Mouse (Mus musculus) right cerebral cortex, postnatal 14 days (tissue): ENCODE measurements around the gene Arl6ip1.
"Not testable (repeated sequence)": the region's sequence is repeated elsewhere in the genome, so short reads cannot be mapped to it uniquely, and the experiment has no call there.

Experiments
- DNase-seq: peaks from one replicate; pipeline ENCODE4 v3.0.0; 2022

Gene Arl6ip1

GRCm38 (mm10) chr7:118129430-118130041, at the start of gene Arl6ip1:
Gene Arl6ip1, minus strand, starts transcription at chr7:118129662.
- peak; percentile 94 for DNase-seq

GRCm38 (mm10) chr7:118175821-118176355, 46.4 kb upstream of the Arl6ip1 start:
- DNase-seq: no peak

DNA sequence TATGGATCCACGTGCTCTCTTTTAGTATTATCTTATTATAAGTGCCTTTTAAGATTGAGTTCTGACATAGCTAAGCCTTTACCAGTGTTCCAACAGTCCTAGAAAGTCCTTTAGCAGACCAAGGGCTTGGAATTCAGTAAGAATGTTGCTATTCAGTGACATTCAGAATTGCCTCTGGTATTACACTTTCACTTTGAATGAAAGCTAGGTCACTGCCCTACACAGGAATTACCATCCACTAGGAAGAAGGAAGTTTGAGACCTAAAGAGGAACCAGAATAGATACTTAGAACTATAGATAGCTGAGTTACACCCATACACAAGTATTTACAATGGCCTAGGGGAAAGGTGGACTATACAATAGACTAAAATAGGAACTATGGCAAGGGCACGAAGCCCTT, 40.7 kb upstream of the Arl6ip1 start:
- DNase-seq: not testable (repeated sequence)

DNA sequence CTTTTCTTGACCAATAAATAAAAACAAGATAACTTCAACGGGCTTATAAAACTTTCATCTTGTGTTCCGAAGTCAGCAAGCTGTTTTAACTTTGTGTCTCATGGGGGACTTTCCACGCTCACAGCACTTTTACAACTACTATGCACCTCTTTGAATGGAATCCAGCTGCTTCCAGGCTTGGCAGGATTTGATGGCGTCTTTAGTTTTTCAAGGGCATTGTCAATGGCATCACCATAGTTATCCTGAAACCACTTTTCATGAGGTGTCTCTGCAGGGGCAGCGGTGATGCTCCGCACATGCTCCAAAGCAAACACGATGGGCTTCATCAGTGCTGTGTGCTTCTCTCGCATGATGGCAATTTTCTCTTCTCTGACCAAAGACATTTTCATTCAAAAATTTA, 33.5 kb upstream of the Arl6ip1 start:
- DNase-seq: no peak

GRCm38 (mm10) chr7:118160121-118160520, 30.7 kb upstream of the Arl6ip1 start:
- DNase-seq: peak; percentile 11

DNA sequence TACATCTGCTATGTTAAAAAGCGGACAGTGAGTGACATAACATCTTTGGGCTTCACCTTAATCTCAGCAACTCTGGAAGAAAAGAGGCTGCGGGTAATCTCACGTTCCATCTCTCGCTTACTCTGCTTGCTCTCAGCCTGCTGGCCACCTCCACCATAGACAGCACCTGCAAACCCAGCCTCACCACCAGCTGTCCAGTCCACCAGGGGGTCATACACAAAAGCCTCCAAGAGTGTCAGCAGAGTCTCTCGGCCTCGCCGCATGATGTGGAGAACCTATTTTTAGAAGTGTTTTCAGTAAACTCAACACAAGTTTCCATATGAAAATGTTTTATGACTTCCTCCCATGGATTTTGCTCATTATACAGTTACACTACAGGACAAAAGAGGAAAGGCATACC, 27.0 kb upstream of the Arl6ip1 start:
- no peak for DNase-seq

DNA sequence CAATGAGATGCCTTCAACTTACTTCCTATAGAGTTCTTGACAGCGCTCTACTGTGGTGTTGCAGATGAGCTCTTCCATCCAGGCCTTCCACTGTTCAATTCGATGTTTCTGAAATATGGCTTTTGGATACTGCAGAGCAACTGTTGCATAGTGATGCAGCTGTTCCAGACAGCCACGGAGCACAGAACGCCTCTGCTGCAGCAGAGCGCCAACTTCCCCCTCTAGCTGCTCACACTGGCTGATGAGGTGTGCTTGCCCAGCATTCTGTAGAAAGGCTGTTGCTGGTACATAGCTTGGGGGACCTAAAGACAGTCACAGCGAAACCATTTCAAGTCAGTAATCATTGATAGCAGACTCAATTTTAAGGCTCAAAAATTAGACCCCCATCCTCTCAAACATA, 24.7 kb upstream of the Arl6ip1 start:
- peak; percentile 9 for DNase-seq

DNA sequence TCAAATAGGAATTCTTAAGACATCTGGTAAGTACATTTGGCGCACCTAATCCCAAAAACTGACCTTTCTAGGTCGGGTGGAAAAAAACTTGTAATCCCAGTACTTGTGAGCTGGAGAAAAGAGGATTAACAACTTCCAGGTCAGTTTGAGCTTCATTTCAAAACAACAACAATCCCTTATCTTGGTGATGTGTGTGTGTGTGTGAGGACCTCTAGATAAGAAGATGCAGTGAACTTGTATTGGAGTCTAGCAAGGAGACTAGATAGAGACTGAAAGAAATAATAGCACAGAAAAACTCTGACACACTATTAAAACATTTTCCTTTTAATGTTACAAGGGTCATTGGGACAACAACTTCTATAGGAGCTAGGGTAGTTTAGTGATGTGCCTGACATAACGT, 14.1 kb upstream of the Arl6ip1 start:
- no peak for DNase-seq

GRCm38 (mm10) chr7:118143123-118143522, 13.7 kb upstream of the Arl6ip1 start:
- no peak for DNase-seq

GRCm38 (mm10) chr7:118141271-118141670, 11.8 kb upstream of the Arl6ip1 start:
- no peak for DNase-seq

GRCm38 (mm10) chr7:118135128-118135527, 5.7 kb upstream of the Arl6ip1 start:
- DNase-seq: no peak

DNA sequence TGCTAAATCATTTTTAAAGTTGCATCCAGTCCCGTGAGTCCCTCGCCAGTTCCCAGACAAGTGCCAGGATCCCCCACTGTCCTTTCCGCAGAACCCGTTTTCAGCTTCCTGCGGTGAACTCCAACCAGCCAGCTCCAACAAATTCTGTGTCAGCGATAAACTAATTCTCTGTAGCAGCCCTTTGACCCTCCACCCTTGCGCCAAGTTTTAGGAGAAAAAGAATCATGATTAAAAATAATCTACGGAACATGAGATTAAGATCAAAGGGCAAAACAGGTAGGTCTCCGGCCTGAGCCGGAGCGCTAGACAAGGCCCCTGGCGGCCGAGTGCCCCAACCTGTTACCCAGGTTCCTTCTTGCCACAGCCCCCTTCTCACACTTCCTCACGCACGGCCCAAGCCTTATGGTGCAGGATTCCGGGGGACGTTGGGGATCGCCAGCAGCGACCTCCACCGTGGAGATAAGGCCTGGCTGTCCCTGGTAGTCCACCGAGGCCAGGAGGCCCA, 485 bp downstream of the Arl6ip1 start:
- no peak for DNase-seq

DNA sequence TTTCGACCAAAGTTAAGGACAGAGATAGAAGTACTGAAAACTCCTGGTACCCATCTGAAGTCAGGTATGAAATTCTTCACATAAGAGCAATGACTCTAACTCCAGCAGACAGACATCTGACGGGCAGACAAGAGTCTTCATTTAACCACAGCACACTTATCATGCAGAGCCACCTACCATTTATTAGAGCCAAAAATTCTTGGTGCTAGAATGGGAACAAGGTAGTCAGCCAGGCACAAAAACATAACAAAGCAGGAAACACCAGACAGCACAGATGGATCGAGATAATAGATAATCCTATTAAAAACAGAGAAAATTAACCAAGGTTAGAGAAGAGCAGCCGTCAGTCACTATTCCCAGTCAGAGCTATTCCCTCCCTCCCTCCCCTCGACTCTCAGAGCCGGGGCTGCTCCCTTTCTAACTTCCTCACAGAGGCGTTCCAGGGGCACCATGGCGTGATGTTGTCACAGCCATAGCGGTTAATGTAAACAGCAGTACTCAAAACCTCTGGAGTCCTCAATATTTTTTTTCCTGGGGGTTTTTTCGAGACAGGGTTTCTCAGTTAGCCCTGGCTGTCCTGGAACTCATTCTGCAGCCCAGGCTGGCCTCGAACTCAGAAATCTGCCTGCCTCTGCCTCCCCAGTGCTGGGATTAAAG, 3.1 kb downstream of the Arl6ip1 start:
- no peak for DNase-seq

- no peak for DNase-seq
Observed at GRCm38 (mm10) chr7:118125736-118126135, 3.7 kb downstream of the Arl6ip1 start.

DNA sequence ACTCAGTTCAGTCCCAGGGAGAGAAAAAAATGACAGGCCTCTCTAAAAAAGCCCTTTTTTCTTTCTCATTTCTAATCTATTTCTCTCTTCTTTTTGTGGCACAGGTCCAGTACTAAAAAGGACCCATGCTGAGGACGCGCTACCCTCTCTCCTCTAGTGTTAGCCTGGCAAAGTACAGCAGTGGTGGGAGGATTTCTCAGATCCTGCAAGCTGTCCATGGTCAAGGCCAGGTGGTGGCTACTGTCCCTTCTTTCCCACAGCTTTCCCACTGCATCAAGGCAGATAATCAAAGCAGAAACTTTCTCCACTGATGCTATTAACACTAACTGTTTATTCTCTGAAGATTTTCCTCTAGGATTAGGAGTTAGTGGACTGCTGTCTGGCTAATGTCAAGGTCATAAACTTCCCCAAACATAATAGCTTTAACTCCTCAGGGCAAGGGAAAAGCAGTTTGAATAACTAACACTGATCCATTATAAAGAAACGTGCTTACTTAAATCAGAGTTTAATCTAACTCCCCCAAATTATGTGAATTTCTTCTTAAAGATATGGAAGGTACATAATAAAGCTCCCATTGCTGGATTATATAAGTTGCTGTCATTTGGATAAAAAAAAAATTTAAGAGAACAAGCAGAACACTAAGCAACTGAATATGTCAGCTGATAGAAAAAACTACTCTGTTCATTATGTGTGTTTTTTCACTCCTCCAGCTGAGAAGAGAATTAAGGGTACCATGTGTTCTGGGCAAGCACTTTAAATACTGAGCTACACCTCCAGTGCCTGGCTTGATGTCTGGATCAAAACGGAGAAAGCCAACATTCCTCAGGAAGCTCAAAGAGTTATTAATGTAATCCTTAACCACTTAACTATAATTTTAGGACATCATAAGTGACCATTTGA, 5.7 kb downstream of the Arl6ip1 start:
- no peak for DNase-seq

GRCm38 (mm10) chr7:118122235-118122634, 7.2 kb downstream of the Arl6ip1 start:
- DNase-seq: no peak

DNA sequence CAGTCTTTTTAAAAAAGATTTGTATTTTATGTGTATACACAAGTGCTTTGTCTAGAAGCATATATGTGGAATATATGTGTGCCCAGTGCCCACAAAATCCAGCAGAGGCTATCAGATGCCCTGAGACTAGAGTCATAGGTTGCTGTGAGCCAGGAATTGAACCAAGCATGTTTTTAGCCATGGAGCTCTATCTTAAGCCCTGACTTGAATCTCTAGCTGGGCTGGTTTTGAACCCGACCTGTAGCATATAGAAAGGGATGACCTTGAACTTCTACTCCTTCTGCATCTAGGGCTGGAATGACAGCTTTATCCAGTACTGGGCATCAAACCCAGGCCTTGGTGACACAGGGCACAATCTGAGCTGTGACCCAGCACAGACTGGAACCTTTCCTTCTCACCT, 8.8 kb downstream of the Arl6ip1 start:
- DNase-seq: no peak

DNA sequence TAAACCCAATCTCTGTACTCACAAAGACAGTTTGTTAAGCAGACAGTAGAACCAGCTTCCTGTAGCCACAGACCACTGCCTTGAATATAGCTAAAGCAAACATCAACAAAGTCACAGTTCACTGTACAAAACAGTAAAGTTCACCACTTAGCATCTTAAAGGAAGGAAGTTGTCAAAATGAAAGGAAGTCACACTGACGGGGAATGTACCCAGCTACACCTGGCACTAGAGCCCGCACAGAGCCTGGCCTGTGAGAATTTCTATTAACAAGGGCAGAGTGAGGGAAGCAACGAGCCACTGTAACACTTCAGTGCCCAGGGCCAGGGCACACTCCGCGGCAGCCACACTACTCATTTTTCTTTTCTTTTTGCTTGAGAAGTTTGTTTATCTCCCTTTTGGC, 9.5 kb downstream of the Arl6ip1 start:
- DNase-seq: no peak

DNA sequence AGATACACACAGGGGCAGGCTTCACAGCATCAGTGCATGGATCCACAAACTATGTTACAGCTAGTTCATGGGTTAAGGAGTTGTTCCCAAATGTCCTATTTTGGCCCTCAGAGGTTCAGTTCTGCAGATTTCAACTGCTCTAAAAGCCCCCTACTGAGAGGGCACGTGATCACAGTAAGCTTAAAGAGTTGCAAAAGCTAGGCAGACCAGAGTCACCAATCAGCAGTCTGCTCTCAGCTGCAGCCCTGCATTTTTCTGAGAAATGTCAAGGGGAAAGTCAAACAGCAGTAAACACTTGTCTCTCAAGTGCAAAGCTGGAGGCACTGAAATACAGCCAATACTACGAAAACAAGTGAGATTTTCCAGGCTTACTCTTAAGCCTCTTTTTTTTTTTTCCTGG, 10.3 kb downstream of the Arl6ip1 start:
- DNase-seq: no peak

DNA sequence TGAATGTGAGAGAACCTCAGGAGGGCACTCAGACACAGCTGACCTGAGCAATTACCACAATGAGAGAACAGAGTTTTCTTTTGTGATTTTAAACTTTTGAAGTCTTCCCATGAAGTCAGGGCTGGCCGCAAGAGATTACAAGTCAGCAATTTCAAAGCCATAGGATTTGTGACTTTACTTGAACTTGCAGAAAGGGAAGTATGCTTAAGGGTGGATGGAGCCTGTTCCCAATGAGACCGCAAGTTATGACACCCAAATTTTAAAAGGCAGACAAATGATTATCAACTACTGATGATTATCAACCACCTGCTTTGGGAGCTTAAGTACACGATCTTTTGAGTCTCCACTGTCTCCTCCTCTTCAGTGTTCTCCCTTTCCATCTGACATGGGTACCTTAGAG, 11.0 kb downstream of the Arl6ip1 start:
- no peak for DNase-seq

GRCm38 (mm10) chr7:118117539-118118210, 11.8 kb downstream of the Arl6ip1 start:
- no peak for DNase-seq

- DNase-seq: no peak
Observed at GRCm38 (mm10) chr7:118116787-118117538, 12.5 kb downstream of the Arl6ip1 start.
